Mouse (Mus musculus) heart, adult 2 months (tissue): ENCODE data around the gene Slpi. TPM values are rescaled to one million over a fixed set of nuclear protein-coding genes. Genes with fewer than 3 reads are reported as not detected.

Source experiments
- DNase-seq, 2 experiments: peaks; one replicate each; pipeline ENCODE4 v3.0.0; 2021
- H3K27ac ChIP-seq: fragments of 200-600 bp; 2 replicates; pipeline ENCODE4 v1.8.1; 2022
- H3K27me3 ChIP-seq: fragments of 200-500 bp; 2 replicates; pipeline ENCODE4 v1.6.1; 2012; ENCODE audit warnings: mild to moderate bottlenecking, low read length, inconsistent platforms, mixed read lengths; ENCODE audit not compliant: control insufficient read depth, insufficient read depth
- H3K36me3 ChIP-seq: fragments of 200-500 bp; 2 replicates; pipeline ENCODE4 v1.6.1; 2012; ENCODE audit warnings: low read length, inconsistent platforms; ENCODE audit not compliant: control insufficient read depth, insufficient read depth
- H3K4me1 ChIP-seq: fragments of 200-500 bp; 2 replicates; pipeline ENCODE4 v1.6.1; 2011; ENCODE audit warnings: low read length; ENCODE audit not compliant: control insufficient read depth, insufficient read depth
- H3K4me3 ChIP-seq: fragments of 200-600 bp; 2 replicates; pipeline ENCODE4 v1.8.1; 2022
- H3K79me2 ChIP-seq: fragments of 200-500 bp; replicated peaks from 2 replicates; pipeline ENCODE4 v1.6.1; 2012; ENCODE audit warnings: mild to moderate bottlenecking, inconsistent platforms, low read length, moderate library complexity, mixed read lengths; ENCODE audit not compliant: control insufficient read depth, insufficient read depth
- H3K9ac ChIP-seq: fragments of 200-500 bp; 2 replicates; pipeline ENCODE4 v1.6.1; 2012; ENCODE audit warnings: low read depth, mild to moderate bottlenecking, control low read depth, inconsistent platforms, low read length, mixed read lengths
- CTCF ChIP-seq: fragments of 200-600 bp; IDR thresholded peaks from 2 replicates; pipeline ENCODE4 v1.8.1; 2022; ENCODE audit warnings: antibody characterized with exemption, mild to moderate bottlenecking, moderate library complexity
- EP300 ChIP-seq: fragments of 200-500 bp; IDR thresholded peaks from 2 replicates; pipeline ENCODE4 v1.6.1; 2011; ENCODE audit warnings: low read depth, low read length, control low read depth; ENCODE audit not compliant: insufficient read depth
- POLR2A ChIP-seq: fragments of 200-500 bp; IDR thresholded peaks from 2 replicates; pipeline ENCODE4 v1.6.1; 2011; ENCODE audit warnings: mild to moderate bottlenecking, low read depth, low read length, control low read depth; ENCODE audit not compliant: insufficient read depth
- WGBS: fragments of 180-500 bp; shearing (Covaris S2); methylation state at CpG from one replicate; pipeline ENCODE4 v1.1.7; 2018; 5-methylcytosine and 5-hydroxymethylcytosine counted together
- intact Hi-C: fragments of 180-260 bp; cut with DNase I; formaldehyde crosslinking; loops from one replicate; pipeline ENCODE4 v1.15.1; 2025
- polyA plus RNA-seq: library from polyadenylated mRNA; depleted of rRNA; stranded (reverse); fragments of >200 nt; gene quantifications from 2 replicates; pipeline ENCODE4 v1.2.3, GENCODE M21; 2012
- total RNA-seq, 2 experiments: library from RNA; stranded (reverse); gene quantifications; 2 replicates each; pipeline ENCODE4 v1.2.3; 2021

The Slpi gene
- total and polyA plus RNA-seq, 3 experiments: 8.3 to 26.4 (median 10.9) TPM

DNA sequence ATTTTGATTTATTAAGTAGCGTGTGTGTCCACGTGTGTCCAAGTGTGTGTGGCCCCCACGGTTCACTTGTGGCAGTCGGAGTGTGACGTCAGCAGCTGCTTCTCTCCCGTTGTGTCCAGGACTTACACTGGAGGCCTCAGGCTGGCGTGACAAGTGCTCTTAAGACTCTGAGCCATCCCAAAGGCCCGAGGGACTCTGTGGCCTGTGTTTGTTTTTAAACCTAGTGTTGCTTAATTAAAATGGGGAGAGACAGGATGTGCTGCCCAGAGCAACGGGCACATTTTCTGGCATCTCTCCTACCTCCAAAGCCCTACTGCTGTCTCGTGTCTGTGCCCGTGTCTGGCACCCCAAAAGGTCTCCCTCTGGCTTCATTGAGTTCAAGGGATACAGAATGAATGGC lies 34.6 kb upstream of the Slpi start:
- no peak overlapping the region for H3K9ac ChIP-seq
- H3K79me2 ChIP-seq: no peaks in the 10 kb centered on the region
- no peaks in the 10 kb centered on the region for H3K36me3 ChIP-seq
- H3K4me1 ChIP-seq: no peaks in the 10 kb centered on the region
- no peaks in the 10 kb centered on the region for H3K27me3 ChIP-seq
- DNase-seq: no peak
- WGBS: 86% methylated on average over 11 of the region's 11 CpGs
- intact Hi-C loops: no loop called here
- H3K27ac ChIP-seq: no peak overlapping the region
- no peak overlapping the region for H3K4me3 ChIP-seq
- TF ChIP-seq EP300: no peak
- TF ChIP-seq POLR2A: no peak
- TF ChIP-seq CTCF: no peak

DNA sequence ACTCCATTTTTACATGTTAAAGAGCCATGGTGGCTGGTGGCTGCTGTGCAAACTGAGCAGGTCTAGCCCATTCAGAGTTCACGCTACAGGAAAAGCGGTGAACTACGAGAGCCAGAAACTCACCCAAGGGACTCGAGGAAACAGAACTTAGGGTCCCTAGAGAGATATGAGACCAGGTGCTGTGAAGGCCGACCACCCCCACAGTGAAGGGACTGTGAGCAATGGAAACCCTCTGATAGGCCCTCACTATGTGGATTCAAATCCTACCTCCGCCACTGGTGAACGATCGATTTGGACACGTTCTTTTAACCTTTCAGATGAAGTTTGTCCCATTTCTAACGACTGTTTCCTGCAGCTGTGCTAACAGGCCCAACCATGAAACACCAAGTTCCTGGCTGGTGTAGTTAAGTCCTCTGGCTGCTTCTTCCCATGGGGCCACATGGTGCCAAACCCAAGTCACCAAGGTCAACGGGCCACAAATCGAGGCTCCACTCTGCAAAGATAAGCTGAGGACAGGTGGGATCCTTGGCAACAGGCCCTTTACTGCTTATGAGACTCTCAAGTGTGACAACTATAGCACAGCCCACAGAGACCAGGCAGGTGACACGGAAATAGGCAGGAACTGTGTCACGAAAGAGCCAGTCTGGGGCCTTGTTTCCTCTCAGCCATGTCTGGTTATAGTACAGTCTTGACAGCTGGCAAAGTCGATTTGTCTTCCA lies 33.9 kb upstream of the Slpi start:
- Histone ChIP-seq H3K27ac (no peak overlapping the region), H3K9ac (no peak overlapping the region), H3K36me3 (no peaks in the 10 kb centered on the region), H3K4me1 (no peaks in the 10 kb centered on the region), H3K27me3 (no peaks in the 10 kb centered on the region), H3K79me2 (no peaks in the 10 kb centered on the region), H3K4me3 (no peak overlapping the region)
- 73% methylated on average over 15 of the region's 15 CpGs for WGBS
- intact Hi-C loops: no loop called here
- DNase-seq: no peak
- TF ChIP-seq CTCF (no peak), EP300 (no peak), POLR2A (no peak)

DNA sequence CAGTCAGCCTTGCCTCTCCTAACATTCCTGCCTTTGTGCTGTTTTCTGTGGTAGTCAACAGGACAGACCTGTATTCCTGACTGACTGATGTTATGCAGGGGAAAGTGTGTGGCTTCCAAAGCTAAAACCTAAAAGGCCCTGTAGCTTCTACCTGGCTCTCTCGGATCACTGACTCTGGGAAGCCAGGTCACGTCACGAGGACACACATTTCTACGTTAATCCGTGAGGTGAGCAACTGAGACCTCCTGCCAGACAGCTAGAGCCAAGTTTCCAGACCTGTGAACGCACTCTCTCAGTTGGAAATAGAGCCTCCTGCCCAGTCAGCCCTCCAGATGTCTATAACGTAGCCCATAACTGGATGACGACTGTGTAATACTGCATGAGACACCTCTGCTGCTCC lies 33.1 kb upstream of the Slpi start:
- 87% methylated on average over 8 of the region's 8 CpGs for WGBS
- intact Hi-C loops: loop anchor here (2.0 kb wide), 1 partner anchor 75 kb away; the partner anchor contains the start of gene Pigt
- TF ChIP-seq CTCF: no peak
- no peak for TF ChIP-seq POLR2A
- no peak for TF ChIP-seq EP300
- no peak for DNase-seq
- no peaks in the 10 kb centered on the region for H3K79me2 ChIP-seq
- no peaks in the 10 kb centered on the region for H3K27me3 ChIP-seq
- H3K4me1 ChIP-seq: no peaks in the 10 kb centered on the region
- no peak overlapping the region for H3K4me3 ChIP-seq
- no peaks in the 10 kb centered on the region for H3K36me3 ChIP-seq
- H3K9ac ChIP-seq: no peak overlapping the region
- no peak overlapping the region for H3K27ac ChIP-seq

DNA sequence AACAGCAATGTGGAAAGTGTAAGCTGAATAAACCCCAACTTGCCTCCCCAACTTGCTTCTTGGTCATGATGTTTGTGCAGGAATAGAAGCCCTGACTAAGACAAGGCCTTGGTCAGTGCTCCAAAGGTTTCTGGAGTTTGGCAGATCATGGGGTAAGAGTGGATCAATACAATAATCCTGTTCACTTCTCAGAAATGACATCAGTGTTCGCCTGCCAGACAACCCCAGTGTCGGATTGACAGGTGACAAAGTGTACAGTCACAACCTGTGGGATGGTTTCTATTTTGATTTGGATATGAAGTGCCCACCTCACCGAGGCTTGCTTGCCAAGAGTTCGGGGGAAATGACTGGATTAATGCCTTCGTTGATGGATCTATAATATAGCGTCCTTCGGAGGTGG lies 32.4 kb upstream of the Slpi start:
- Histone ChIP-seq H3K27ac (no peak overlapping the region), H3K36me3 (no peaks in the 10 kb centered on the region), H3K27me3 (no peaks in the 10 kb centered on the region), H3K4me3 (no peak overlapping the region), H3K79me2 (no peaks in the 10 kb centered on the region), H3K9ac (no peak overlapping the region), H3K4me1 (no peaks in the 10 kb centered on the region)
- intact Hi-C loops: loop anchor here (2.0 kb wide), 1 partner anchor 75 kb away; the partner anchor contains the start of gene Pigt
- 90% methylated on average over 7 of the region's 7 CpGs for WGBS
- TF ChIP-seq EP300 (no peak), CTCF (no peak), POLR2A (no peak)
- DNase-seq: no peak

DNA sequence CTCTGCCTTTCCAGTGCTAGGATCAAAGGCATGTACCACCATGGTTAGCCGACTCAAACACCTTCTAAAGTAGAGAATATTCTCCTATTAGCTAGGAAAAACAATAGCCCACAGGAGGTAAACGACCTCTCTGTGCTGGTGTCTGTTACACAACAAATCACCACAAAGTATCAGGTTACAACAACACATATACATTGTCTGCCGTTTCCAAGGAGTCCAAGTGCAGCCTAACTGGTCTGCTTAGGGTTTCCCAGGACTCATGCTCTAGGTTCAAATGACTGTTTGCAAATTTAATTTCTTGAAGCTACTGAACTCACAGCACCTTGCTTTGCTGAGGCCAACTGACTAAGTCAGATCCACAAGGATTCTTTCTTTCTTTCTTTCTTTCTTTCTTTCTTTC lies 30.6 kb upstream of the Slpi start:
- Histone ChIP-seq H3K27ac (no peak overlapping the region), H3K79me2 (no peaks in the 10 kb centered on the region), H3K9ac (no peak overlapping the region), H3K4me3 (no peak overlapping the region), H3K36me3 (no peaks in the 10 kb centered on the region), H3K27me3 (no peaks in the 10 kb centered on the region), H3K4me1 (no peaks in the 10 kb centered on the region)
- DNase-seq: no peak
- TF ChIP-seq EP300: no peak
- TF ChIP-seq POLR2A: no peak
- no peak for TF ChIP-seq CTCF
- intact Hi-C loops: loop anchor here (5.0 kb wide), 1 partner anchor 308 kb away; no protein-coding TSS in a partner anchor
- WGBS: 26% methylated on average over 3 of the region's 3 CpGs

DNA sequence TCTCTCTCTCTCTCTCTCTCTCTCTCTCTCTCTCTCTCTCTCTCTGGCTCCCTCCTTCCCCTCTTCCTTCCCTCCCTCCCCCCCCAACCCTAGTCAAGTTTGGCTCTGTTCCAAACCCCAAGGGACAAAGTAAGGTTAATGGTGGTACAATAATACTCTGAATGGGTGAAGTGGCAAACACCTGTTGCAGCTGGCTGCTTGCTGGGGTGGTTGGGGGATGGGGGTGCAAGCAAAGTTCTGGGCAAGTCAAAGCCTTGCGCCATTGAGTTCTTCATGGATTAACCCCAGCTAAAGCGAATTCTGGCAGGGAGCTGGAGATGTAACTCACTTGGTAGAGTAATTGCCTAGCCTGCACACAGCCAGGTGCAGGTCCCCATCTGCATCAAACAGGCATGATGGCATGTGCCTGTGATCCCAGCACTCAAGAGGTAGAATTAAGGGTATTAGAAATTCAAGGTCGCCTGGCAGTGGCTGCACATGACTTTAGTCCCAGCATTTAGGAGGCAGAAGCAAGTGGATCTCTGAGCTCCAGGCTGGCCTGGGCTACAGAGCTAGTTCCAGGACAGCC lies 29.5 kb upstream of the Slpi start:
- 55% methylated on average over 3 of the region's 3 CpGs for WGBS
- no peak for DNase-seq
- peaks cover 3% of the 10 kb centered on the region for H3K27me3 ChIP-seq
- H3K36me3 ChIP-seq: no peaks in the 10 kb centered on the region
- no peak for TF ChIP-seq POLR2A
- TF ChIP-seq CTCF: no peak
- no peak for TF ChIP-seq EP300
- intact Hi-C loops: loop anchor here (5.0 kb wide), 1 partner anchor 309 kb away; no protein-coding TSS in a partner anchor
- no peak overlapping the region for H3K4me3 ChIP-seq
- no peak overlapping the region for H3K27ac ChIP-seq
- H3K4me1 ChIP-seq: no peaks in the 10 kb centered on the region
- no peak overlapping the region for H3K9ac ChIP-seq
- H3K79me2 ChIP-seq: no peaks in the 10 kb centered on the region
